Mouse (Mus musculus): Measurements from ENCODE around the gene Rras. TPM values are rescaled to one million over a fixed set of nuclear protein-coding genes. Genes with fewer than 3 reads are reported as not detected.
A peak's percentile ranks its signal among the peaks of the same experiment; 100 is the strongest.

The Rras gene
- 2.9 and 4.2 TPM in 2 replicates for total RNA-seq (2014; rRNA removed)
- 10.6 and 13.1 TPM in 2 replicates for polyA plus RNA-seq (2015; fragmentation: Nextera tagmentation; extraction: Ambion mirVana)

DNA sequence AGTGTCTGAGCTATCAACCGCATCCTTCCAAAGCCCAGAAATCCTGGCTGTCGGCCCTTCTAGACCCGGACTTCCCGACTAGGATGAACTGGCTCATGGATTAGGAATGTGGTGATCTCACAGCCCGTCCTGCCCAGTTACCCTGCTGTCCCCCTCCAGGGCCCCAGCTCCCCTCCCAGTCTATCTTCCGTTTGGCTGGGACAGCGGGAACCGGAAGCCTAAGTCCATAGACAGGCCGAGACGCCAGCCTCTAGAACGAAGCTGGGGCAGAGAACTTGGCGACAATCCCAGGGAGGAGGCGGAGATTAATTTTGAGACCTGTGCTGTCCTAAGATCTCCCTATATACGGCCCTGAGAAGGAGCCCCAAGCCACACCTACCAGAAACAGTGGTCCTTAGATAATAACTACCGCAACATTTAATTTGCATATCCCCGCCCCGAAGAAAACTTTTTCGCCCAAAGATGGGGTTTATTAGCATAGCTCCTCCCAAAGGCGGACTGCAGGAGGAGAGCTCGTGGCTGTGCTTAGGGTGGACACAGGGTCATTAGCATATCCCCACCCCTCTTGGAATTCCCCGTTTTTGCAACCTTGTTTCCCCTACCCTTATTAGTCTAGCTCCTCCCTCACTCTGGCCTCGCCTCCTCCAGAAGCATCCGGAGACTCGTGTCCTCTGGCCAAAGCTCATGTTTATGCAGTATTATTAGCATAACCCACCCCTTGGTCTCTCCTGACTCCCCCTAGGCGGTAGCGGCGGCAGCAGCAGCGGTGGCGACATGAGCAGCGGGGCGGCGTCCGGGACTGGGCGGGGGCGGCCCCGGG, at the start of gene Rras:
Rras (plus strand) TSS at position 720 of the 820 bp plus-strand sequence.
- H3K27ac ChIP-seq (ENCODE audit: low read depth, low read length): peak within 1 kb of the TSS; percentile 62
- peaks cover 17% of the 10 kb centered on the region for H3K4me1 ChIP-seq (ENCODE audit: insufficient read depth)
- 2% methylated on average over 36 of the region's 36 CpGs for WGBS
- peak within 1 kb of the TSS; percentile 69 for H3K4me3 ChIP-seq (ENCODE audit: low read depth, low read length)
- peak within 1 kb of the TSS; percentile 89 for H3K4me2 ChIP-seq (ENCODE audit: low read depth)
- ATAC-seq (peak; percentile 54), DNase-seq (peak; percentile 82)
- H3K27me3 ChIP-seq (ENCODE audit: insufficient read depth, low read length): no peaks in the 10 kb centered on the region
- H3K36me3 ChIP-seq (ENCODE audit: insufficient read depth): peaks cover 15% of the 10 kb centered on the region
- H3K9ac ChIP-seq: peak within 1 kb of the TSS; percentile 31
- no peaks in the 10 kb centered on the region for H3K9me3 ChIP-seq (ENCODE audit: low read length)
- TF ChIP-seq CTCF (IDR thresholded peaks at IDR 0.05; ENCODE audit: low read depth): peak; percentile 30; the same call in 1 of the 2 replicates

DNA sequence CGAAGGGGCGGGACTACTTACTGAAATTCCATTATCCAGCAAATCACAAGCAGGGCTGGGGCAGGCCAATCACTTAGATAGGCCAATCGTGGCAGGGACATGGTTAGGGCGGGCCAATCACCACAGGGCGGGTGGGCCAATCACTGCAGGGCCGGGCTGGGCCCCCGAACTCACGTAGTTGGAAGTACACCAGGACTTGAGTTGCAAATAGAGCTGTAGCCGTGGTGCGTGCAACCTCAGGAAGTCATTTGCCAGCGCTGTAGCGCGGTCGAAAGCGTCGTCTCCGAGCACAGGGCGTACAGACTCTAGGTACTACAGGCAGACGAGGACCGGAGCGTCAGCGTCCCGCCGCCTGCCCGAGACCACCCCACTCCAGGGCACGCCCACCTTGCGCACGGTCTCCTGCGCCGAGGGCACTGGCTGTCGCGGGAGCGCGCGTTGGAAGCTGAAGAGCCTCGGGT, 47.5 kb upstream of the Rras start:
- H3K27ac ChIP-seq (ENCODE audit: low read depth, low read length): peak overlapping the region; percentile 57
- under 1% methylated on average over 36 of the region's 36 CpGs for WGBS
- H3K9me3 ChIP-seq (ENCODE audit: low read length): no peaks in the 10 kb centered on the region
- TF ChIP-seq CTCF (IDR thresholded peaks at IDR 0.05; ENCODE audit: low read depth): no peak
- H3K4me1 ChIP-seq (ENCODE audit: insufficient read depth): peaks cover 22% of the 10 kb centered on the region; the same call in 1 of the 2 replicates
- peaks cover 25% of the 10 kb centered on the region for H3K36me3 ChIP-seq (ENCODE audit: insufficient read depth)
- no peaks in the 10 kb centered on the region for H3K27me3 ChIP-seq (ENCODE audit: insufficient read depth, low read length)
- ATAC-seq (peak; percentile 97), DNase-seq (peak; percentile 96)
- H3K4me3 ChIP-seq (ENCODE audit: low read depth, low read length): peak overlapping the region; percentile 55
- peak overlapping the region; percentile 55 for H3K9ac ChIP-seq
- peak overlapping the region; percentile 76 for H3K4me2 ChIP-seq (ENCODE audit: low read depth)

DNA sequence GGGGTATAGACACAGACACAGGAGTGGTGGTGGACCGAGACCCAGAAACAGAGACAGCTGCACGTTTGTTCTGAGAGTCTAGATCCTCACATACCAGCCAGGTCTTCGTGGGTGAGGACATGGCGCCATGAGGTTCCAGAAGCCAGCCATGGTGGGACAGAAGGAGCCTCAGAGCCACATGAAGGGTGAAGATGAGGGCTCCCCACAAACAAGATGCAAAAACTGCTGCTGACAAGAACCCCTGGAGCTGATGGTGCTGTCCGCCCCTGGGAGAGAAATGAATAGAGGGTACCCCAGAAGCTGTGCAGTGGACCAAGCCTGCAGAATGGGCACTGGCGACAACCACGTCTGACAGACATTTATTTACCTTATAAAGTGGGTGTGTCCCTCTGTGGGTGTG, 46.6 kb upstream of the Rras start:
- Histone ChIP-seq H3K36me3 (ENCODE audit: insufficient read depth) (peaks cover 18% of the 10 kb centered on the region), H3K4me2 (ENCODE audit: low read depth) (peak overlapping the region; percentile 76), H3K27me3 (ENCODE audit: insufficient read depth, low read length) (no peaks in the 10 kb centered on the region), H3K4me1 (ENCODE audit: insufficient read depth) (peaks cover 22% of the 10 kb centered on the region; the same call in 1 of the 2 replicates), H3K9ac (peak overlapping the region; percentile 55), H3K4me3 (ENCODE audit: low read depth, low read length) (peak overlapping the region; percentile 55), H3K9me3 (ENCODE audit: low read length) (no peaks in the 10 kb centered on the region), H3K27ac (ENCODE audit: low read depth, low read length) (peak overlapping the region; percentile 57)
- ATAC-seq (no peak), DNase-seq (no peak)
- WGBS: 64% methylated on average over 7 of the region's 7 CpGs
- TF ChIP-seq CTCF (IDR thresholded peaks at IDR 0.05; ENCODE audit: low read depth): no peak

DNA sequence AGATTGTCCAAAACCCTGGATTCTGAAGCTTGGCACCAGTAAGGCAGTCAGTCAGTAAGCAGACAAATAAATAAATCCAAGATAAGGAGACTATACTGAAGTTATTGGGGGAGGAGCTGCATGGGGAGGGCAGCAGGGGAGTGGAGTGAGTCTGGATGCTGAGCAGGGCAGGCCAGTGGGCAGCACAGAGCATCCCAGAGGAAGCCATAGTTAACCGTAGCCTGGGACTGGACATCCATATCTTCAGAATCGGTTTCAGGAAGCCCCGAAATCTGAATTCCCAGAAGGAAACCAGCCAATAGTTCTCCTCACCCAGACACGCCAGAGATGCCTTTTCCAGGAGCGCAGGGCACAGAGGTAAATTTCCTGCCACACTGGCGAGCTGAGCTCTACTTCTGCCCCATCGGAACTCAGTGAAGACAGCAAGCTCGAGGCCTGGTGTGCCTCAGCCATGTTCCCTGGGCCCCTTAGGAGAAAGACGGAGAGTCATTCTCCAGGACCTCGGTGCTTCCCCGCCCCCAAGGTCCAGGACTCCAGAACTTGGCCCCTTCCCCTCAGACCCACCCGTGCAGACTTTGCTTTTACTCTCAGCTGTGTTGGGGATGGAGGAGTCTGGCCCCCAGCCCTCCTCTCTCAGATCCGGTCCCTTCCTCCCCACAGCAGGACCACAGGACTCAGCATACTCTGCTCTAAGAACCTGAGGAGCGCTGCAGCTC, 44.2 kb upstream of the Rras start:
- H3K27me3 ChIP-seq (ENCODE audit: insufficient read depth, low read length): no peaks in the 10 kb centered on the region
- H3K9ac ChIP-seq: peak overlapping the region; percentile 77
- peak overlapping the region; percentile 80 for H3K4me2 ChIP-seq (ENCODE audit: low read depth)
- H3K9me3 ChIP-seq (ENCODE audit: low read length): no peaks in the 10 kb centered on the region
- no peak for DNase-seq
- H3K36me3 ChIP-seq (ENCODE audit: insufficient read depth): peaks cover 26% of the 10 kb centered on the region
- H3K27ac ChIP-seq (ENCODE audit: low read depth, low read length): peak overlapping the region; percentile 93
- peaks cover 22% of the 10 kb centered on the region; the same call in 1 of the 2 replicates for H3K4me1 ChIP-seq (ENCODE audit: insufficient read depth)
- WGBS: 31% methylated on average over 14 of the region's 14 CpGs
- ATAC-seq: no peak
- TF ChIP-seq CTCF (IDR thresholded peaks at IDR 0.05; ENCODE audit: low read depth): no peak
- H3K4me3 ChIP-seq (ENCODE audit: low read depth, low read length): peak overlapping the region; percentile 56

DNA sequence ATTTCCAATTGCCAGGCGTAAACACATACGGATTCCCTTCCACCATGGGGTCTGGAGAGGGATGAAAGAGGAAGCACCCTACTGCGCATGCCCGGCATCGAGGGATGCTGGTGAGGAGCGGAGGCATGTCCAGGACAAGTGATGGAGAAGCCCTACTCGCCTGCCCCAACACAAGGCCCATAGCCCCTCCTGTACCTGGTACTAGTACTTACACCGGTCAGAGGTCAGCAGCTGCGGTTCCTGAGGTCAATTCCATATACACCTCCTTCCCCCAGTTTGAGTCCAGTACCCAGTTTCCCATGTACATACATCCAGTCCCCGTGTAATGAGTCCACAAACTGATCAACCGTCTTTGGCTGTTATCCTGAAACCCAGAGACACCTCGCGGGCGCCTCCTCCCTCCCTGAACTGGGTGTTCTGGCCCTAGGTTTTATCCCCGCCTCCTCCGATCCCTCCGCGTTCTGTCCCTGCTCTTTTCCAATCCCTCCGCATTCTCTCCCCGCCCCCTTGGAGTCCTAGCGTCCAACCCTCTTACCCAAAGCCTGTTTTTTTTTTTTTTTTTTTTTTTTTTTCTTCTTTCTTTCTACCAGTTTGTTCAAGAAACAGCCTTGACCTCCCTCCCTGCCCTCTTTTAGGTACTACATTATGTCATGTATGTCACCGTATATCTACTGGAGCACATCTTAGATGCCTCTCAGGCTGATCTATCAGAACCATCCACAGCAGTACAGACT, 43.2 kb upstream of the Rras start, which contains the start of gene Cpt1c:
Cpt1c (minus strand) TSS at position 469 of the 734 bp plus-strand sequence.
- peak within 1 kb of the TSS; percentile 77 for H3K9ac ChIP-seq
- peak; percentile 15; the same call in 1 of the 2 replicates for TF ChIP-seq CTCF (IDR thresholded peaks at IDR 0.05; ENCODE audit: low read depth)
- no peaks in the 10 kb centered on the region for H3K9me3 ChIP-seq (ENCODE audit: low read length)
- DNase-seq (peak; percentile 94), ATAC-seq (peak; percentile 38)
- H3K36me3 ChIP-seq (ENCODE audit: insufficient read depth): peaks cover 33% of the 10 kb centered on the region
- peaks cover 22% of the 10 kb centered on the region; the same call in 1 of the 2 replicates for H3K4me1 ChIP-seq (ENCODE audit: insufficient read depth)
- peak within 1 kb of the TSS; percentile 93 for H3K27ac ChIP-seq (ENCODE audit: low read depth, low read length)
- 1% methylated on average over 22 of the region's 22 CpGs for WGBS
- peak within 1 kb of the TSS; percentile 56 for H3K4me3 ChIP-seq (ENCODE audit: low read depth, low read length)
- no peaks in the 10 kb centered on the region for H3K27me3 ChIP-seq (ENCODE audit: insufficient read depth, low read length)
- peak within 1 kb of the TSS; percentile 80 for H3K4me2 ChIP-seq (ENCODE audit: low read depth)

DNA sequence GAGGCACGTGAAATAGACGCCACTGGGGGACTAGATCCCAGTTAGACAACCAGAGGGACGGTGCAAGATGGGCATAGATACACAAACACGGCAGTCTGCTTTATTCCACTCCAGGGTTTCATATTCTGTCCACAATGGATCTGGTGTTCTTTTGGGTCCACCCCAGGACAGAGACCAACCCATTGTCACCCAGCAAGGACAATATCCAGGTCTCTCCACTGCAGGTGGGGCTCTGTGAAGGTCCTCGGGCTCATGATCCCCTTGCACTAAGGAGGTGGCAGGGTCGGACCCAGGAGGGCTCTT, 42.7 kb upstream of the Rras start:
- Histone ChIP-seq H3K4me1 (ENCODE audit: insufficient read depth) (peaks cover 22% of the 10 kb centered on the region; the same call in 1 of the 2 replicates), H3K4me3 (ENCODE audit: low read depth, low read length) (no peak overlapping the region), H3K36me3 (ENCODE audit: insufficient read depth) (peaks cover 38% of the 10 kb centered on the region), H3K27ac (ENCODE audit: low read depth, low read length) (peak overlapping the region; percentile 93), H3K9me3 (ENCODE audit: low read length) (no peaks in the 10 kb centered on the region), H3K9ac (no peak overlapping the region), H3K27me3 (ENCODE audit: insufficient read depth, low read length) (no peaks in the 10 kb centered on the region), H3K4me2 (ENCODE audit: low read depth) (peak overlapping the region; percentile 80)
- WGBS: 14% methylated on average over 6 of the region's 6 CpGs
- no peak for TF ChIP-seq CTCF (IDR thresholded peaks at IDR 0.05; ENCODE audit: low read depth)
- DNase-seq: no peak
- no peak for ATAC-seq

Measured in forebrain, postnatal 0 days (tissue).